Mouse (Mus musculus): ENCODE results near the gene 2810408A11Rik.

2810408A11Rik gene

DNA sequence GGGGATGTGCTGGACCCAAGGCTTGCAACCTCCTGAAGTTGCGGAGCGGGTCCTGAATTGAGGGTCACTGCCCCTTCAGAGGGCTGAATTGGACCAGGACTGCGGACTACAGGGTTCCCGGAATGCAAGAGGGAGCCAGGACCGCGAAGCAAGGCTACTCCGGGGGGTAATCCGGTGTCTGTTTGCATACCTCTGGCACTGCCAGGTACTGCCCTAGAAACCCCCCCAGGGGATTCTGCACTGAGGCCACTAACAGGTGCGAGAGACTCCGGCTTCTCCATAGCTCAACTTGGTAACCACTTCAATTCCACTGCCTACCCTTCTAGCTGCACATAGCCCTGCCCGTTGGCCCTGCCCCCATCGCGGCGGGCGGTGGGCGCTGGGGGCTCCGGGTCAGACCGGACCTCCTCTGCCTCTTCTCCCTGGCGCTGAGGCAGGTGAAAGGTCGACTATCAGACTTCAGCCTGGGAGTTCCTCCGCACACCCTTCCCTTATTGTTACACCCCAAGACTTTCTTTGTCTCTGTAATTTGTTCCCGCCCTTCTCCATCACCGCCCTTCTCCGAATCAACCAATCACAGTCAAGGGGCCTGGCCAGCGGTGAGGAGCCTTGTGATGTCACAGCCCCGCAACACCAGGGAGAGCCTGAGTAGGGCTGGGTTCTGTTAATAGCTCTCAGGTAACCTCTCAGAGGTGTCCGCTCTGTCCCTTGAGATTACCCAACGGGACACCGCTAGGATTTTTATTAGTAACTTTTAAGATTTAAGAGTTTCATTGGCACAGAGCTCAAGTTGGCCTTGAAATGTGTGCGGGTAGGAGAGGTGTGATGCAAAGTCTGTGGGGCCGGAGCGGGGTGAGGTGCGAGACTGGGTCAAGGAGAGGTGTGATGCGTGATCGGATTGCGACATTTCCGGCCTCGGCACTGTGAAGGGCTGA lies at the start of gene 2810408A11Rik, which contains the start of gene Neurl4:
Gene 2810408A11Rik (minus strand): TSS at position 517 of the 935 bp plus-strand sequence.
Gene Neurl4 (plus strand): TSS at position 602 of the 935 bp plus-strand sequence.
- DNase-seq (ENCODE audit: low spot score): peak; percentile 97

DNA sequence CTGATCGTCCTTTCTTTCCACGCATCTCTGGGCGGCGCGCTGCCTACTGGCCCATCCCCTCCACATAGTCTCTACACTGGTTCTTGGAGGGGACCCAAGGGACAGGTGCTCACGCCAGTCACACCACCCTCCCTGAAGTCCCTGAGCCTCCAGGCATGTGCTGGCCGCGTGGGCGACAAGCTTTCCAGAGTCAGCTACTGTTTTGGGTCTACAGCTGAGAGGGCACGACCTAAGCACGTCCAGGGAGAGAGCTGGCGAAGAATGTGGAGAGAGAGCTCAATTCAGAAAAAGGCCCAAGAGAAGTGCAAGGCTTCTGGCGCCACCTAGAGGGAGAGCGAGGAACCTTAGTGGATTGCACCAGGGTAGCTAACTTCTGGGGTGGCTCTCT lies 48.0 kb upstream of the 2810408A11Rik start:
- peak; percentile 97 for DNase-seq (ENCODE audit: low spot score)

GRCm38 (mm10) chr11:69948066-69948762 lies 47.4 kb upstream of the 2810408A11Rik start, which contains the start of gene Slc2a4:
Gene Slc2a4 (minus strand): TSS chr11:69948188.
- DNase-seq (ENCODE audit: low spot score): peak; percentile 99

DNA sequence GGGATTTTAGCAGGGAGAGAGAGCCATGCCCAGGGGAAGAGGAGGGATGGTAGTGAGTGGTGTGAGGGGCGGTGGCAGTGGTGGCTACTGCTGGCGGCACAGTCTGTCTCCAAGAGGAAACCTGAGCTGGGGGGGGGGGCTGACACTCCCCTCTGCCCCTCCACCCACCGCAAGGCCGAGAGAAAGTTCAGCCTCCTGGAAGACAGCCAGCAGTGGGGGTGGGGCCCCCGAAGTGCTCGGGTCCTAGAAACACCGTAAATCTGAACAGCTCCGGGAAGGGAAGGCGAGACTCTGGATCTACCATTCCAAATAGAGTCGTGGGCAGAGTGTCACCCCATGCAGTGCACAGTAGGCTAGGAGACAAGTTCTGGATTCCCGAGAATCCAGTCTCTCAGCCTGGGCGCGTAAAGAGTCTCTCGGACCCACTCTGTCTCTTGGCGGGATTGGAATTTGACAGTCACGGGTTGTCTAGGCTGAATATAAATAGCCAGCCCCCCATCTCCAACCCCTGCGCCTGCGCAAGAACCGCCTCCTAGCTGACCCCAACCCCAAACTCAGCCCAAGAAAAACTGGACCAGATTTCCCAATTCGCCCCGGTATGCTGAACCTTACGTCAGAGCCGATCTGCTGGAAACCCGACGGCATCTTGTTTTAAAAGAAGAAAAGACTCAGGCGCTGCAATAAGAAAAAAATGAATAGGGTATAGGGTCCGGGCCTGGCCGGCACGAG lies 46.7 kb upstream of the 2810408A11Rik start:
- DNase-seq (ENCODE audit: low spot score): peak; percentile 70

GRCm38 (mm10) chr11:69945997-69946891 lies 45.5 kb upstream of the 2810408A11Rik start:
- no peak for DNase-seq (ENCODE audit: low spot score)

DNA sequence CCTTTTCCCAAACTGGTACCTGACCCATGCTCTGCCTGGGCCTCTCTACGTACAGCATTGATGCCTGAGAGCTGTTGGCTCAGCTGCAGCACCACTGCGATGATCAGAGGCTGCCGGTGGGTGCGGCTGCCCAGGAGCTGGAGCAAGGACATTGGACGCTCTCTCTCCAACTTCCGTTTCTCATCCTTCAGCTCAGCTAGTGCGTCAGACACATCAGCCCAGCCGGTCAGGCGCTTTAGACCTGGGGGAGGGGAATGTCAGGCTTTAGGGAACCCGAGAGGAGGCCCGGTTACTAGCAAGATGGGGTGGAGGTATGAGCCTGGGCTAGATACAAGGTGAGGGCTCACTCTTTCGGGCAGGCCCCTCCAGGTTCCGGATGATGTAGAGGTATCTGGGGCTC lies 44.4 kb upstream of the 2810408A11Rik start:
- DNase-seq (ENCODE audit: low spot score): no peak

DNA sequence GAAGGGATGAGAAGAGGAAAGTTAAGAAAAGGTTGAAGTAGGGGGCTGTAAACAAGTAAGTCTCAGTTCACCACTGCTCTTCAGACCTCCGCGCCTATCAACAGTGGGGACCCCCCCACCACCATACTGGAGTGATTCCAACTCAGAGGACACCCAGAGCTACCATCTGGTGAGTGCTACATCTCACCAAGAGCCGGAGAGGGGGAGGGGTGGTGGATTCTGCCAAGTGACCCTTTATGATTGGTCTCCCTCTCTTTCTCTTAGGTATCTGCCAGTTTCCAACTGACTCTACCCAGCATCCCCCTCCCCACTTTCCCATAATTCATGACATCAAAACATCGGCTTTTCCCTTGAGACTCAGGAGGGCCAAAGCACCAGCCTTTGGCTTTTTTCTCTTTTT lies 40.2 kb upstream of the 2810408A11Rik start:
- DNase-seq (ENCODE audit: low spot score): no peak

DNA sequence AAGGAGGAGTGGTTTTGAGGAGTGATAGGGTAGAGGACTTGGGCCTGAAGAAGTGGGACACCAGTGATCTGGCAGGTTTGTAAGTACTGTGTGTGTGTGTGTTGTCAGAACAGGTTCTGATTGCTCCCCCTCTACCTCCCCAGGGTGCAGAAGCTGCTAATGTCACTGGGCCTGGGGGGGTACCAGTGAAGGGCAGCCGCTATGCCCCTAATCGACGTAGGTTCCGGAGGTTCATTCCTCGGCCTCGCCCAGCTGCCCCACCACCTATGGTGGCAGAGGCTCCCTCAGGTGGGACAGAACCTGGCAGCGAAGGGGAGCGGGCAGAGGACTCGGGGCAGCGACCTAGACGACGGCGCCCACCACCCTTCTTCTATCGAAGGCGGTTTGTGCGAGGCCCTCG lies 38.9 kb upstream of the 2810408A11Rik start:
- no peak for DNase-seq (ENCODE audit: low spot score)

- DNase-seq (ENCODE audit: low spot score): no peak
Measured at GRCm38 (mm10) chr11:69939181-69939580, 38.4 kb upstream of the 2810408A11Rik start.

DNA sequence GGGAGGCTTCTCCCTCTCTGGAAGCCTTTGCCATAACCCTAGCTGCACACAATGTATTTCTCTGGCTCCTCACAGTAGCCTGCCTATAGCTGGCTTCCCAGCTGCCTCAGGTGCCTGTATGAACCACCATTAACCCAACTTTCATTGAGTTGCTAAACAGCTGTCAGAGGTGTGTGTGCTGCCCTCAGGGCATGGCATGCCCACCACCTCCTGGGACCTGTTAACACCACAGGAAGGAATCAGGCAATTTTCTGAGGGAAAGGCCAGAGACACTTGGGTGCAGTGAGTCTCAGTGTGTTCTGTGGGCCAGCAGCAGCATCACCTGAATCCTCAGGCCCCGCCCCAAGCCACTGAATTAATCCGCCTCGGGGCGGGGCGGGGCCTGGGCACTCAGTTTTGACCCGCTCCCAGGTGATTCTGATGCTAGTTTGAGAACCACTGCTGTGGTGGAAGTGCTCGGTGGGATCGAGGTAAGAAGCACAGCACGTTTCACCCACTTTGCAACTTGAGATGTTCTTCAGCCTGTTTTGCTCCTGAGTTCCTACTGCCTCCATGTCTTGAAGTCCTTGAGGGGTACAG lies 37.7 kb upstream of the 2810408A11Rik start:
- no peak for DNase-seq (ENCODE audit: low spot score)

DNA sequence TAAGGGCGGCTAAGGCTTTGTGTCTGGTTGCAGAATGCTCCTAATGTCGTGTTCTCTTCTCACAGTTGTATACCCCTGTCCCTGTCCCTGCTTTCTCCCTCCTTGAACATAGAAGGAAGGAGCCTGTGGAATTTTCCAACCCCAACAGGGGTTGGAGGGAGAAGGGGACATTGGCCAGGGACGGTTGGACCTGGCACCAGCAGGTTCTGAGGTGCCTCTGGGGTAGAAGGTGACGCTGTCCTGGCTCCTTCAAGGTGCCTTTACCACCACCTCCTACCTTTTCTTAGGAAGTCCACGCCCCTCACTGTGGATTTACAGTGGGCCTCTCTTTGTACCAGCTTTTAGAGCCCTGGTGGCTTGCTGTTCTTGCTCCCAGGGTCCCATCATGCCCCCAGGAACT lies 37.0 kb upstream of the 2810408A11Rik start:
- no peak for DNase-seq (ENCODE audit: low spot score)

- DNase-seq (ENCODE audit: low spot score): no peak
Measured at GRCm38 (mm10) chr11:69937385-69937784, 36.6 kb upstream of the 2810408A11Rik start.

GRCm38 (mm10) chr11:69936714-69937347 lies 36.0 kb upstream of the 2810408A11Rik start:
- no peak for DNase-seq (ENCODE audit: low spot score)

DNA sequence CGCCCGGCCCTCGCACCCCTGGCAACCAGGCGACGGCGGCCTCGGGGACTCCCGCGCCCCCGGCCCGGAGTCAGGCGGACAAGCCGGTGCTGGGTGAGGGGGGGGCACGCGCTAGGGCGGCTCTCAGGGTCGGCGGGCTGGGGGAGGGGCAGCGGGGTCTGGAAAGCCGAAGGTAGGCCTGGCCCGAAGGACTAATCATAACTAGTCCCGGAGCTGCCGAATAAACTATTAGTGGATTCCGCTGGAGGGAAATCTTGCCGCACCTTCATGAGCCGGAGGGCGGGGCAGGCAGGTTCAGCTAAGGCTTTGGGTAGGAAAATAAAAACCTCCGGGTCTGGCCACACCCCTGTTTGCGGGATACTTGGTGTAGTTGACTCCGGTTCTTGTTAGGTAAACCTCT lies 35.4 kb upstream of the 2810408A11Rik start:
- peak; percentile 35 for DNase-seq (ENCODE audit: low spot score)

- DNase-seq (ENCODE audit: low spot score): peak; percentile 94
Measured at GRCm38 (mm10) chr11:69935137-69935879, 34.5 kb upstream of the 2810408A11Rik start, which contains the start of gene Ybx2. Gene Ybx2 (plus strand): TSS chr11:69935796.

GRCm38 (mm10) chr11:69934681-69935080 lies 33.9 kb upstream of the 2810408A11Rik start:
- DNase-seq (ENCODE audit: low spot score): no peak

- peak; percentile 96 for DNase-seq (ENCODE audit: low spot score)
Measured at GRCm38 (mm10) chr11:69934169-69934568, 33.4 kb upstream of the 2810408A11Rik start.

GRCm38 (mm10) chr11:69933066-69933465 lies 32.3 kb upstream of the 2810408A11Rik start:
- no peak for DNase-seq (ENCODE audit: low spot score)

DNA sequence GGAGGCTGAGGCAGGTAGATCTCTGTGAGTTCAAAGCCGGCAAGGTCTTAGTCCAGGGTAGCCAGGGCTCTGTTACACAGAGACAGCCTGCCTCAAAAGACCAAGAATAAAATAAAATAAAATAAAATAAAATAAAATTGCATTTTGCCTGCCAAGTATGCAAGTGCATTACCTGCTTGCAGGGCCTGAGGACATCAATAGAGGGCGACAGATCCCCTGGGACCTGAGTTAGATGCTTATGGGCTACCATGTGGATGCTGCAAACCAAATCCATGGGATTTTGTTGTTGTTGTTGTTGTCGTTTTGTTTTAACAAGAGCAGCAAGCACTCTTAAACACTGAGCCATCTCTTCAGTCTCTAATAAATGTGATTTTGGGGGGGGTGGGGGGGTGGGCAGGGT lies 31.5 kb upstream of the 2810408A11Rik start:
- no peak for DNase-seq (ENCODE audit: low spot score)

Measured in embryo, embryonic 10.5 days (tissue).